Mouse (Mus musculus): ENCODE measurements at regions not wholly inside any gene's neighbourhood (a gene's known extent, or its start where the extent isn't known, plus 50 kb on each side); places are given as distances from the start of the nearest gene placed in this dataset.

DNA sequence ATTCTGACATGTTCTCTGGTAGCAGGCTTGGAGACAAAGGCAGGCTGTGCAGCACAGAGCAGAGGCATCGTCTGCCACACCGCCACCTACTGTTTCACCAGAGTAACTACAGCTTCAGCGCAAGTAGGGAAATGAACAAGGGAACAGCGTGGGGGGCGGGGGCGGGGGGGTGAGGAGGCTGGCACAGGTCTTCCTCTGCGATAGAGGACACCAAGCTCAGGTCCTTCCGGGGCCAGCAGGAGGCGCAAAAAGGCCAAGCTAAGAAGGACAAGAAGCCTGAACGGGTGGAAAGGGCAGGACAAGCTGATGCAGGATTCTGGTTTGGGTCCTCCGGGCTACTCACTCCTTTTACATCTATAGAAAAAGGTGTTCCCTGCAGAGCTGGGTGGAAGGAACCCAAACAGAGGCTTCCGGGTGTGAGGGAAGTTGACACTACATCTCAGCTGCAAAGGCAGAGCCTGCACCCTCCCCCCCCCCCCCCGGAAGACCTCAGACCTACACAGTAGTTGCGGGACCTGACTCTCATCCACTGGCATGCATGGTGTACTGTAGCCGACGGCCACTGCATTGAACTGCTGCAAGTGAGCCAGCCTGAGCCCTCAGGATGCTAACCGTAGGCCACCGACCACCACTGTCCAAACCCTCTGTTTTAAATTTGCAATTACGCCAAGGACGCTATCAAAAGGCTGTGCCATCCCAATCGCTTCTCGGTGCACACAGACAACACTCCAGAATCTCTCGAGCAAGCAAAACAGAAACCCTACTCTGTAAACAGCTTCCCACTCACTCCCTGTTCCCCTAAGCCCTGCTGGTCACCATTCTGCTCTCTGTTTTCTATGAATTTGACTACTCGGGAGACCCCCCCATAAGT lies 2396.6 kb upstream of the 5930422O12Rik start:
- no peak overlapping the region for H3K27ac ChIP-seq (ENCODE audit: low read length)
- H3K9me3 ChIP-seq (ENCODE audit: control insufficient read depth, low read depth, low read length) = no peaks in the 10 kb centered on the region
- H3K4me2 ChIP-seq (replicated peaks; ENCODE audit: low read depth, low read length) = peak overlapping the region; percentile 49
- H3K36me3 ChIP-seq (ENCODE audit: control insufficient read depth, insufficient read depth, low read length) = no peaks in the 10 kb centered on the region
- no peak overlapping the region for H3K9ac ChIP-seq (replicated peaks; ENCODE audit: low read depth, low read length)
- 7% methylated on average over 23 of the region's 24 CpGs for WGBS
- peak overlapping the region; percentile 29 for H3K4me3 ChIP-seq (ENCODE audit: low read depth, low read length)
- H3K27me3 ChIP-seq (ENCODE audit: control insufficient read depth, insufficient read depth, low read length) = no peaks in the 10 kb centered on the region
- H3K4me1 ChIP-seq (ENCODE audit: control insufficient read depth, insufficient read depth, low read length) = no peaks in the 10 kb centered on the region
- peak; percentile 89 for ATAC-seq (ENCODE audit: insufficient number of reproducible peaks, insufficient read depth, low FRiP score, low read depth)

DNA sequence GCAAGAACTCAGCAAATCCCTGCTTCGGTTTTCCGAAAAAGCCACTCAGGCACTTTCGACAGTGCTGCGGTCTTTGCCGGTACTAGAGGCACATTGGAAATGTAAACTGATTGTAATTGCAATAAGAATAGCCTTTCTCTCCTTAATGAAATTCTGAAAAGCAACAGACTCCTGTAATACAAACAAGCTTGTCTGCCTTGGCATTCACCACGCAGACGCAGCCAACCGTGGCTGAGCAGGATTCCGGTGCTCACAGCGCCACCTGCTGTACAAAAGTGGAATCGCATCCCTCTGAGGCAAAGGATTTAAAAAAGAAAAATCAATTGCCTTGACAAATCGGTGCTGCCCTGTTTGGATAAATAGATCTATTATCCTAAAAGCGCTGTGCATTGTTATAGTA lies 2395.2 kb upstream of the 5930422O12Rik start:
- Histone ChIP-seq H3K4me2 (replicated peaks; ENCODE audit: low read depth, low read length) (peak overlapping the region; percentile 49), H3K9me3 (ENCODE audit: control insufficient read depth, low read depth, low read length) (no peaks in the 10 kb centered on the region), H3K4me1 (ENCODE audit: control insufficient read depth, insufficient read depth, low read length) (no peaks in the 10 kb centered on the region), H3K4me3 (ENCODE audit: low read depth, low read length) (peak overlapping the region; percentile 36), H3K27me3 (ENCODE audit: control insufficient read depth, insufficient read depth, low read length) (no peaks in the 10 kb centered on the region), H3K36me3 (ENCODE audit: control insufficient read depth, insufficient read depth, low read length) (no peaks in the 10 kb centered on the region), H3K27ac (ENCODE audit: low read length) (no peak overlapping the region), H3K9ac (replicated peaks; ENCODE audit: low read depth, low read length) (no peak overlapping the region)
- WGBS = under 1% methylated on average over 13 of the region's 13 CpGs
- ATAC-seq (ENCODE audit: insufficient number of reproducible peaks, insufficient read depth, low FRiP score, low read depth) = no peak

GRCm38 (mm10) chr8:31036892-31037291 lies 2391.6 kb upstream of the 5930422O12Rik start:
- no peaks in the 10 kb centered on the region for H3K9me3 ChIP-seq (ENCODE audit: control insufficient read depth, low read depth, low read length)

More at GRCm38 (mm10) chr8:31036892-31037291, 2391.6 kb upstream of the 5930422O12Rik start:
- Histone ChIP-seq H3K36me3 (ENCODE audit: control insufficient read depth, insufficient read depth, low read length) (no peaks in the 10 kb centered on the region), H3K27me3 (ENCODE audit: control insufficient read depth, insufficient read depth, low read length) (no peaks in the 10 kb centered on the region), H3K27ac (ENCODE audit: low read length) (no peak overlapping the region), H3K4me3 (ENCODE audit: low read depth, low read length) (no peak overlapping the region), H3K9ac (replicated peaks; ENCODE audit: low read depth, low read length) (no peak overlapping the region), H3K4me1 (ENCODE audit: control insufficient read depth, insufficient read depth, low read length) (no peaks in the 10 kb centered on the region), H3K4me2 (replicated peaks; ENCODE audit: low read depth, low read length) (no peak overlapping the region)
- no peak for ATAC-seq (ENCODE audit: insufficient number of reproducible peaks, insufficient read depth, low FRiP score, low read depth)
- WGBS = 70% methylated on average over 2 of the region's 2 CpGs
